Mouse (Mus musculus) intestine, embryonic 16.5 days (tissue): ENCODE results near the gene Sdccag8. TPM values are rescaled to one million over a fixed set of nuclear protein-coding genes. Genes with fewer than 3 reads are reported as not detected.

Experiments
- ATAC-seq: fragments of 200-750 bp; cut with Nextera tagmentation; 2 replicates; pipeline ENCODE4 v1.8.0; 2017; ENCODE audit warnings: moderate TSS enrichment, moderate library complexity
- H3K27ac ChIP-seq: fragments of 300-500 bp; sonication (generic); 2 replicates; pipeline ENCODE4 v1.5.1; 2014; ENCODE audit warnings: mild to moderate bottlenecking, low read length
- H3K27me3 ChIP-seq: fragments of 300-500 bp; sonication (generic); replicated peaks from 2 replicates; pipeline ENCODE4 v1.6.1; 2014; ENCODE audit warnings: low read length, control low read depth, mixed read lengths; ENCODE audit not compliant: control insufficient read depth, insufficient read depth
- H3K36me3 ChIP-seq: fragments of 300-500 bp; sonication (generic); 2 replicates; pipeline ENCODE4 v1.6.1; 2014; ENCODE audit warnings: low read length, control low read depth; ENCODE audit not compliant: control insufficient read depth, insufficient read depth
- H3K4me1 ChIP-seq: fragments of 300-500 bp; sonication (generic); 2 replicates; pipeline ENCODE4 v1.6.1; 2014; ENCODE audit warnings: low read length, control low read depth, mixed read lengths; ENCODE audit not compliant: control insufficient read depth, insufficient read depth
- H3K4me2 ChIP-seq: fragments of 300-500 bp; sonication (generic); 2 replicates; pipeline ENCODE4 v1.6.1; 2014; ENCODE audit warnings: low read depth, low read length, control low read depth
- H3K4me3 ChIP-seq: fragments of 300-500 bp; sonication (generic); 2 replicates; pipeline ENCODE4 v1.5.1; 2014; ENCODE audit warnings: mild to moderate bottlenecking, low read length
- H3K9ac ChIP-seq: fragments of 300-500 bp; sonication (generic); 2 replicates; pipeline ENCODE4 v1.6.1; 2014; ENCODE audit warnings: low read depth, low read length
- H3K9me3 ChIP-seq: fragments of 300-500 bp; sonication (generic); 2 replicates; pipeline ENCODE4 v1.6.1; 2016; ENCODE audit warnings: low read length, control low read depth; ENCODE audit not compliant: control insufficient read depth
- WGBS: fragments of 180-500 bp; shearing (Covaris S2); extraction: QIAGEN DNeasy Blood & Tissue Kit; methylation state at CpG from one replicate; pipeline ENCODE4 v1.1.7; 2014; 5-methylcytosine and 5-hydroxymethylcytosine counted together
- polyA plus RNA-seq: library from polyadenylated mRNA; unstranded; fragments of >200 nt; fragmentation: Nextera tagmentation; extraction: Ambion mirVana; gene quantifications from 2 replicates; pipeline ENCODE4 v1.2.1, GENCODE M21; 2015

The Sdccag8 gene
- polyA plus RNA-seq, 1 experiment from 2014 or later: 30.3 TPM

DNA sequence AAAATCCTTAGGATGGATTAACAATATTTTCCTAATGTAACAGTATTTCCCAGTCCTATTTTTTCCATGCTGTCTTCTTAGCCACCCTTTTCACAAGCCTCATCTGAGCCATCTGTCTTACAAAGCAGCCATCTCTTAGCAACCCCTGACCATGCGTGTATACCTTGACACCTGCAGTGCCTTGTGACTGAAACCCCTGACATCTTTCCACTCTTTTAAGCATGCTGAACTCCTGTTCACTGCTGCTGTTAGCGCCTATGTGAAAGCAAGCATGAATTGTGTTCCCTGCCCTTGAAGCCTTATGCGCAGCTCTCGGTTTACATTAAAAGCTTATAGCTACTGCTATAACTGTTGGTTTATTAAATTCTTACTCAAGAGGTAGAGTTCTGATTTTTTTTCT is 10.6 kb downstream of the Sdccag8 start:
- 92% methylated on average over 4 of the region's 4 CpGs for WGBS
- ATAC-seq: no peak
- no peak overlapping the region for H3K9ac ChIP-seq

DNA sequence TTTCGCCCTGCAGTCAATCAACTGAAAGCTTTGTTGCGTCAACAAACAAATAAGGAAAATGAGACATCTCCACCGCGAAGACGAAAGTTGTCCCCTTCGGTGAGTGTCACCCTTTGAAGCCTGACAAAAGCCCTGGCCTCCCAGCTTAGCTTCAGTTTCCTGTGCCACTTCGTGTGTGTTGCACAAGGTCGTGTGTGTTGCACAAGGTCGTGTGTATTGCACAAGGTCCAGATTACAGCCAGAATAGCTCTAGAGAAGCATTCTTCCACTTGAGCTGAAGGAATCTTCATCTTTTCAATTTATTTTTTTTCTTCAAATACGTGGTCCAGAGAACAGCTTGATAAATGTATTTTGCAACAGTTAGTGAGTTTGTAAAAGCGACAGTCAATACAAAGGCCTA is 11.7 kb downstream of the Sdccag8 start:
- ATAC-seq: no peak
- Histone ChIP-seq H3K4me2 (no peak overlapping the region), H3K27ac (no peak overlapping the region), H3K27me3 (no peaks in the 10 kb centered on the region), H3K4me3 (no peak overlapping the region), H3K36me3 (no peaks in the 10 kb centered on the region), H3K4me1 (peaks cover 7% of the 10 kb centered on the region), H3K9me3 (no peaks in the 10 kb centered on the region), H3K9ac (no peak overlapping the region)
- WGBS: 86% methylated on average over 11 of the region's 11 CpGs

More for the DNA sequence above, 10.6 kb downstream of the Sdccag8 start:
- H3K27ac ChIP-seq: no peak overlapping the region
- no peak overlapping the region for H3K4me2 ChIP-seq
- H3K27me3 ChIP-seq: no peaks in the 10 kb centered on the region
- no peak overlapping the region for H3K4me3 ChIP-seq
- no peaks in the 10 kb centered on the region for H3K36me3 ChIP-seq
- peaks cover 7% of the 10 kb centered on the region for H3K4me1 ChIP-seq
- H3K9me3 ChIP-seq: no peaks in the 10 kb centered on the region

DNA sequence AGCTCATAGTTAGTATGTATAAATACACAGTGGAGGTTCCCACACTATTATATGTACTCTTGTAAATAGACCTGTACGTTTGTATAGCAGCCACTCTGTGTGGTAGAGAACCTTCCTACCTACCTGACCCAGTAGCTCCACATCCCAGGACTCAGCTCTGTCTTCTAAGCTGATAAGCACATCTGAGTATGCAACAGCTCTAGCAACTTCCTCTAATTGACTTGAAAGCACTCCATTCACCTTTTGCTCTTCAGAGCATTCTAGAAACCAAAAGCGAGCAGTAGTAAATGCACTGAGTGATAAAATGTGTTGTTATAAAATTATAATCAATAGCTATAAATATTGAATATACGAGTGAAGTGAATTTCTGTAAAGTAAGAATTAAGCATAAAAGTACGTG is 12.5 kb downstream of the Sdccag8 start:
- H3K9ac ChIP-seq: no peak overlapping the region
- no peaks in the 10 kb centered on the region for H3K36me3 ChIP-seq
- no peak overlapping the region for H3K27ac ChIP-seq
- 87% methylated on average over 4 of the region's 4 CpGs for WGBS
- H3K4me1 ChIP-seq: peaks cover 5% of the 10 kb centered on the region
- no peak for ATAC-seq
- no peaks in the 10 kb centered on the region for H3K27me3 ChIP-seq
- H3K4me3 ChIP-seq: no peak overlapping the region
- H3K4me2 ChIP-seq: no peak overlapping the region
- H3K9me3 ChIP-seq: no peaks in the 10 kb centered on the region

DNA sequence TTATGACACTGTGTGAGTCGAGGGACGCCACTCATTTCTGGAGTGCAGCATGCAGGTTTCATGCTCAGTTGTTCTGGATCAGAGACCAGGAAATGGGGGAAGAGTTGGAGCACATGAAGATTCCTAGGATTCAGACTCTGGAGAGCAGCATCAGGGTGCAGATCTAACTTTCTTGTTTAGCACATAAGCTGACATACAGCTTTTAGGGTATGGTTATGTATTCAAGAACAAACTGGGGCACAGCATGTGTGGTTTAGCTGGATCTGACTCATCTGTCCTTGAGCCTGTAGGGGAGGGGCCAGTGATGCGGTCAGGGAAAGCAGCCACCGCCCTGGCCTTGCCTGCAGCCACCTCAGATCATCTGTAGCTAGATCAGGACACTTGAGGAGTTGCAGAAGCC is 12.9 kb downstream of the Sdccag8 start:
- H3K27me3 ChIP-seq: no peaks in the 10 kb centered on the region
- H3K9me3 ChIP-seq: no peaks in the 10 kb centered on the region
- no peak overlapping the region for H3K4me3 ChIP-seq
- H3K36me3 ChIP-seq: no peaks in the 10 kb centered on the region
- no peak overlapping the region for H3K27ac ChIP-seq
- H3K4me2 ChIP-seq: no peak overlapping the region
- H3K9ac ChIP-seq: no peak overlapping the region
- WGBS: 60% methylated on average over 4 of the region's 4 CpGs
- H3K4me1 ChIP-seq: peaks cover 4% of the 10 kb centered on the region; the same call in 1 of the 2 replicates
- no peak for ATAC-seq

DNA sequence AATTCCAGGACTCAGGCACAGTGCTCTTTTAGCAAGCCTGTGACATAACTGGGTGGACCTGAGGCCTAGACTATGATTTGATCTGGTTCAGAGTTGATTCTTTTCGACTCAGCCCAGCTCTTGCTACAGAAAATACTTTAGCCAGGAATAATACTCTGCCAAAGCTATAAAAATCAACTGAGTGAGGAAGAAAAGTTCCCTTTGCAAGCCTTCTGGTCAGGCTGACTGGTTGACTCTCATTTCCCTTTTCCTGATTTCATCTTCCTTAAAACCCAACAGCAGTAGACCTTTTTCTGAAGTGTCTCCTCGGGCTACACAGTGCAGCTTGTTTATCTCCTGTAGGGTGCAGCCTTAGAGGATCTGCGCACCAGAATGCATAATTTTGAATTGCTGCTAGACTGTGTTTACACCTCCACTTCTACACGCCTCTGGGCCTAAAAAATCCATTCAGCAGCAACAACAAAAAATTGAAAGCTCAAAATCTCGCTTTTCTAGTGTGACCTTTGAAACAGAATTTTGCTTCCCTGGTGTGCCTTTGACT is 13.6 kb downstream of the Sdccag8 start:
- H3K27me3 ChIP-seq: no peaks in the 10 kb centered on the region
- no peaks in the 10 kb centered on the region for H3K36me3 ChIP-seq
- H3K4me3 ChIP-seq: no peak overlapping the region
- H3K27ac ChIP-seq: no peak overlapping the region
- H3K9me3 ChIP-seq: no peaks in the 10 kb centered on the region
- ATAC-seq: no peak
- peaks cover 4% of the 10 kb centered on the region; the same call in 1 of the 2 replicates for H3K4me1 ChIP-seq
- no peak overlapping the region for H3K9ac ChIP-seq
- WGBS: 74% methylated on average over 5 of the region's 5 CpGs
- H3K4me2 ChIP-seq: no peak overlapping the region

DNA sequence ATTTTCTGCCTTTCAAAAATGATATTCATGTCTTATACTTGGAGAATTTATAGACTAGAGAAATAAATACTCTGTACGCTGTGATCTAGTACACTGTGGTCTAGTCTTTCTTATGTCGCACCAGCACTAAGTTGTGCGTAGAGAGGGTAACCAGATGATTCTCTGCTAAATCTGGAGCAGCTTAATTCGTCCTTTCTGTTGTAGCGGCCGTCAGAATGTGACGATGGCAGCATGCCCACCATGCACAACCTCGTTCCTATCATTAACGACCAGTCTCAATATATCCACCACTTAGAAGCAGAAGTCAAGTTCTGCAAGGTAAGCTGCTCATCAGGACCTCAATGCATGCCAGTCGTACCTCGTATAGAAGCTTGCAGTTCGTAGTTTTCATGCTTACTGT is 14.2 kb downstream of the Sdccag8 start:
- H3K27me3 ChIP-seq: no peaks in the 10 kb centered on the region

DNA sequence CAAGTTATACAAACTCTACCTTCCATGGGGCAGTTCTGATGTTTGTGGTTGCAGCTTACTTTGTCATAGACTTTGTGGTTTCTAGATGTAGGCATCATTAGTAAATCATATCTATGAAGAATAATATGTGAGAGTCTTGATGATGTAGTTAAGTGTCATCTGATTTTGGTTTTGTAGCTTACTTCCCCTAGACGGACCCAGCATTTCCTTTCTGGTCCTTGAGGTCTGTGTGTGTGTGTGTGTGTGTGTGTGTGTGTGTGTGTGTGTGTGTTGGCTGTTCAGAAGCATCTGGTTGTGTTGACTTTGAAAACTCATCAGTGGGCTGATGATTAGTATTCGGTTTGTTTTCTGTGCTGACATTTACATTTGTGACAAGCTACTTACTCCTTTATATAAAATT is 17.6 kb downstream of the Sdccag8 start:
- Histone ChIP-seq H3K27ac (no peak overlapping the region), H3K4me1 (no peaks in the 10 kb centered on the region), H3K36me3 (no peaks in the 10 kb centered on the region), H3K27me3 (no peaks in the 10 kb centered on the region), H3K4me3 (no peak overlapping the region), H3K4me2 (no peak overlapping the region), H3K9ac (no peak overlapping the region), H3K9me3 (no peaks in the 10 kb centered on the region)
- no peak for ATAC-seq
- WGBS: 67% methylated on average over 2 of the region's 2 CpGs

More for the DNA sequence above, 14.2 kb downstream of the Sdccag8 start:
- H3K9ac ChIP-seq: no peak overlapping the region
- H3K4me2 ChIP-seq: no peak overlapping the region
- ATAC-seq: no peak
- H3K4me1 ChIP-seq: peaks cover 4% of the 10 kb centered on the region; the same call in 1 of the 2 replicates
- no peak overlapping the region for H3K4me3 ChIP-seq
- H3K36me3 ChIP-seq: no peaks in the 10 kb centered on the region
- no peak overlapping the region for H3K27ac ChIP-seq
- 92% methylated on average over 12 of the region's 12 CpGs for WGBS
- no peaks in the 10 kb centered on the region for H3K9me3 ChIP-seq

DNA sequence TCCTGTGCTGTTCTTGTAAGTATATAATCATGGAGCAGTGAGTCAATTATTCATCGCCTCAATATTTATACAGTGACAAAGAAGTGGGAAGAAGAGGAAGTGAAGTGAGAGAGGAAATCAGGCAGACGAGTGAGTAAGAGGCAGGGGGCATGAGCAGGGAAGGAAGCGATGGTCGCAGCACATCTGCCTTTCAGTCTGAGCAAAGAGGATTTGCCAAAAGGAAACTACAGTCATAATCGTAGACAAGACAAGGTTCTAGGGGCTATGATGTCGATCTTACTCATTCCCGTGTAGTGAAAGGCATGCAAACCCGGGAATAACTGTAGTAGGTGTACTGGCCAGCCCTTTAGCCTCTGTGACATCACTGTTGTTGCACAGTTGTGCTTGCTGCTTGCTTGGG is 18.1 kb downstream of the Sdccag8 start:
- Histone ChIP-seq H3K4me1 (no peaks in the 10 kb centered on the region), H3K27ac (no peak overlapping the region), H3K36me3 (no peaks in the 10 kb centered on the region), H3K4me2 (no peak overlapping the region), H3K9me3 (no peaks in the 10 kb centered on the region), H3K27me3 (no peaks in the 10 kb centered on the region), H3K9ac (no peak overlapping the region), H3K4me3 (no peak overlapping the region)
- 66% methylated on average over 8 of the region's 8 CpGs for WGBS
- no peak for ATAC-seq

DNA sequence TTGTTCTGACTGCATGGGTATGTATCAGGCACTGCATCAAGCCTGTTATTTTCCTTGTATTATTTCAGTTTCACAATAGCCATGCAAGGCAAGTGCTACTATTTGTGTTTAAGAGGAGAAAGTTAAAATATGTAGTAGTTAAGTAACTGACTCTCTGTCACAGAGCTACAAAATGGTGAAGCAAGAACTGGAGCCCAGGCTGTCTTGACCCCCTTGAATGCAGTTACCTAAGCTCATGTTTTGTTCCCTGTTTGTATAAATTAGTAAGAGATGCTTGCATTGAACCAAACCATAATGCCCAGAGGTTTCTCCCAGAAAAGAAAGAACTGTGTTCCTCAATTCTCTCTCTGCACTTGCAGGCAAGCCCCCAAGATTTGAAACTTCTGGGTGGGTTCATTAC is 18.8 kb downstream of the Sdccag8 start:
- ATAC-seq: no peak
- Histone ChIP-seq H3K4me2 (no peak overlapping the region), H3K9ac (no peak overlapping the region), H3K9me3 (no peaks in the 10 kb centered on the region), H3K4me3 (no peak overlapping the region), H3K27ac (no peak overlapping the region), H3K4me1 (no peaks in the 10 kb centered on the region), H3K27me3 (no peaks in the 10 kb centered on the region), H3K36me3 (no peaks in the 10 kb centered on the region)

DNA sequence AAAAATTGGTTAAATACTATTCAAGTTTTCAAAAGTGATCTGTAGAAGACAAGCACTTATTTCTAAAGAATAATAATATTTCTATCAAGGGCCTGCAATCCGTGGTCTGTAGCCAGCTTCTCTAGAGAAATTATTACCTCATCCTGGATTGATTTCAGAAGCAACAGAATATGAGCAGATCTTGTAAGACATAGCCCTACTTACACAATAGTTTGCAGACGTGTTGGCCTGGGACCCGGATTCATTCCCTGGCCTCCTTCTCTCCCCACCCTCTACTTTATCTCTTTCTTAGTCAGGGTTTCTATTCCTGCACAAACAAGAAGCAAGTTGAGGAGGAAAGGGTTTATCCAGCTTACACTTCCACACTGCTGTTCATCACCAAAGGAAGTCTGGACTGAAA is 19.5 kb downstream of the Sdccag8 start:
- Histone ChIP-seq H3K27ac (no peak overlapping the region), H3K9ac (no peak overlapping the region), H3K27me3 (no peaks in the 10 kb centered on the region), H3K9me3 (no peaks in the 10 kb centered on the region), H3K4me3 (no peak overlapping the region), H3K4me1 (no peaks in the 10 kb centered on the region), H3K36me3 (no peaks in the 10 kb centered on the region), H3K4me2 (no peak overlapping the region)
- no peak for ATAC-seq
- 72% methylated on average over 3 of the region's 3 CpGs for WGBS
